Mouse (Mus musculus): Measurements from ENCODE around the gene Adap1. TPM values are rescaled to one million over a fixed set of nuclear protein-coding genes. Genes with fewer than 3 reads are reported as not detected.

The Adap1 gene
- polyA plus RNA-seq, 1 experiment from 2014 or later, result 1.7 TPM

DNA sequence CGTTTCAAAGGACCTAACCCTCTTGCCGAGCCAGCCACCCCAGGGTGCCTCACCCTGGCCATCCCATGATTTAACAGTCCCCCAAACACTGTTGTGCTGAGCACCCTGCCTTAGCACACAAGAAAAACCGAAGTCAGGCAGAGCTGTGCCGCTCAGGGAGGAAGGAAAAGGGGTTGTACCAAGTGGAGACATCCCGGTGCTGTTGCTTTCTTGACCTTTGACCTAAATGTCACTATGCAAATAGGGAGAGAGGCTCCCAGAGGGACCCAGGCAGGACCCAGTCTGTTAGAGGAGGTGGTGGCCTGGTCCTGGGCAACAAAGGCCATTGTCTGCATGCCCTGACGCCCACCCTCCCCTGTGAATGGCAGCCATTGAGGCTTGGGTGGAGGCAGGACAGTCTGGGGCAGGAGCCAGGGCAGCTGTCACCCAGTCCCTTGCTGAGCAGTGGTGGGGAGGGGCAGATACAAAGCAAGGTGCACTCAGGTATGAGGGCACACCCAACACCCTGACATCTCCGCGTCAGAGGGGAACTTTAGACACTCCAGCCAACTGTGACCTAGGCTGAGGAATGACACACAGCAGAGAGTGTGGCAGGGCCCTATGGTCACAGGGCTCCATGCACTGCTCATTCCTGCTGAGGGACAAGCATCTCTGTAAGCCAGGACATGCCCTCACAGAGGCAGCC, 39.9 kb downstream of the Adap1 start:
- Histone ChIP-seq H3K4me2 (ENCODE audit: low read depth, low read length) (no peak overlapping the region), H3K27me3 (ENCODE audit: control insufficient read depth, insufficient read depth, low read depth, low read length) (no peaks in the 10 kb centered on the region), H3K9me3 (ENCODE audit: control insufficient read depth, low read length) (no peaks in the 10 kb centered on the region), H3K27ac (ENCODE audit: low read length) (peak overlapping the region; percentile 57), H3K36me3 (ENCODE audit: control insufficient read depth, insufficient read depth, low read length) (no peaks in the 10 kb centered on the region), H3K4me3 (ENCODE audit: low read length) (no peak overlapping the region), H3K4me1 (replicated peaks; ENCODE audit: control insufficient read depth, insufficient read depth, low read length) (peaks cover 24% of the 10 kb centered on the region), H3K9ac (ENCODE audit: low read length) (no peak overlapping the region)
- 45% methylated on average over 8 of the region's 8 CpGs for WGBS
- no peak for ATAC-seq (ENCODE audit: low read depth)

GRCm38 (mm10) chr5:139283460-139284180, 41.8 kb downstream of the Adap1 start:
- WGBS, result 92% methylated on average over 14 of the region's 14 CpGs
- H3K27me3 ChIP-seq (ENCODE audit: control insufficient read depth, insufficient read depth, low read depth, low read length), result no peaks in the 10 kb centered on the region
- H3K27ac ChIP-seq (ENCODE audit: low read length), result no peak overlapping the region
- H3K9me3 ChIP-seq (ENCODE audit: control insufficient read depth, low read length), result no peaks in the 10 kb centered on the region
- H3K4me2 ChIP-seq (ENCODE audit: low read depth, low read length), result no peak overlapping the region
- ATAC-seq (ENCODE audit: low read depth), result no peak
- no peak overlapping the region for H3K4me3 ChIP-seq (ENCODE audit: low read length)
- no peak overlapping the region for H3K9ac ChIP-seq (ENCODE audit: low read length)
- H3K4me1 ChIP-seq (replicated peaks; ENCODE audit: control insufficient read depth, insufficient read depth, low read length), result peaks cover 24% of the 10 kb centered on the region
- H3K36me3 ChIP-seq (ENCODE audit: control insufficient read depth, insufficient read depth, low read length), result no peaks in the 10 kb centered on the region

- no peaks in the 10 kb centered on the region for H3K36me3 ChIP-seq (ENCODE audit: control insufficient read depth, insufficient read depth, low read length)
- WGBS, result 3% methylated on average over 15 of the region's 15 CpGs
- H3K4me2 ChIP-seq (ENCODE audit: low read depth, low read length), result no peak overlapping the region
- H3K9me3 ChIP-seq (ENCODE audit: control insufficient read depth, low read length), result no peaks in the 10 kb centered on the region
- no peak overlapping the region for H3K9ac ChIP-seq (ENCODE audit: low read length)
- no peaks in the 10 kb centered on the region for H3K27me3 ChIP-seq (ENCODE audit: control insufficient read depth, insufficient read depth, low read depth, low read length)
- peaks cover 23% of the 10 kb centered on the region for H3K4me1 ChIP-seq (replicated peaks; ENCODE audit: control insufficient read depth, insufficient read depth, low read length)
- peak overlapping the region; percentile 62 for H3K27ac ChIP-seq (ENCODE audit: low read length)
- ATAC-seq (ENCODE audit: low read depth), result peak; percentile 59
- H3K4me3 ChIP-seq (ENCODE audit: low read length), result no peak overlapping the region
Measured at GRCm38 (mm10) chr5:139282191-139282590, 43.2 kb downstream of the Adap1 start.

- H3K9ac ChIP-seq (ENCODE audit: low read length), result no peak overlapping the region
- no peaks in the 10 kb centered on the region for H3K36me3 ChIP-seq (ENCODE audit: control insufficient read depth, insufficient read depth, low read length)
- H3K27me3 ChIP-seq (ENCODE audit: control insufficient read depth, insufficient read depth, low read depth, low read length), result no peaks in the 10 kb centered on the region
- peak overlapping the region; percentile 67 for H3K27ac ChIP-seq (ENCODE audit: low read length)
- peaks cover 18% of the 10 kb centered on the region for H3K4me1 ChIP-seq (replicated peaks; ENCODE audit: control insufficient read depth, insufficient read depth, low read length)
- H3K4me2 ChIP-seq (ENCODE audit: low read depth, low read length), result no peak overlapping the region
- no peak overlapping the region for H3K4me3 ChIP-seq (ENCODE audit: low read length)
- no peaks in the 10 kb centered on the region for H3K9me3 ChIP-seq (ENCODE audit: control insufficient read depth, low read length)
- 42% methylated on average over 10 of the region's 11 CpGs for WGBS
- ATAC-seq (ENCODE audit: low read depth), result peak; percentile 63
Measured at GRCm38 (mm10) chr5:139281373-139282112, 43.9 kb downstream of the Adap1 start.

- no peaks in the 10 kb centered on the region for H3K9me3 ChIP-seq (ENCODE audit: control insufficient read depth, low read length)
- peaks cover 12% of the 10 kb centered on the region for H3K4me1 ChIP-seq (replicated peaks; ENCODE audit: control insufficient read depth, insufficient read depth, low read length)
- H3K27ac ChIP-seq (ENCODE audit: low read length), result no peak overlapping the region
- no peak overlapping the region for H3K9ac ChIP-seq (ENCODE audit: low read length)
- H3K4me2 ChIP-seq (ENCODE audit: low read depth, low read length), result no peak overlapping the region
- no peaks in the 10 kb centered on the region for H3K27me3 ChIP-seq (ENCODE audit: control insufficient read depth, insufficient read depth, low read depth, low read length)
- 60% methylated on average over 8 of the region's 8 CpGs for WGBS
- no peak overlapping the region for H3K4me3 ChIP-seq (ENCODE audit: low read length)
- ATAC-seq (ENCODE audit: low read depth), result no peak
- H3K36me3 ChIP-seq (ENCODE audit: control insufficient read depth, insufficient read depth, low read length), result no peaks in the 10 kb centered on the region
Measured at GRCm38 (mm10) chr5:139277287-139277686, 48.1 kb downstream of the Adap1 start.

DNA sequence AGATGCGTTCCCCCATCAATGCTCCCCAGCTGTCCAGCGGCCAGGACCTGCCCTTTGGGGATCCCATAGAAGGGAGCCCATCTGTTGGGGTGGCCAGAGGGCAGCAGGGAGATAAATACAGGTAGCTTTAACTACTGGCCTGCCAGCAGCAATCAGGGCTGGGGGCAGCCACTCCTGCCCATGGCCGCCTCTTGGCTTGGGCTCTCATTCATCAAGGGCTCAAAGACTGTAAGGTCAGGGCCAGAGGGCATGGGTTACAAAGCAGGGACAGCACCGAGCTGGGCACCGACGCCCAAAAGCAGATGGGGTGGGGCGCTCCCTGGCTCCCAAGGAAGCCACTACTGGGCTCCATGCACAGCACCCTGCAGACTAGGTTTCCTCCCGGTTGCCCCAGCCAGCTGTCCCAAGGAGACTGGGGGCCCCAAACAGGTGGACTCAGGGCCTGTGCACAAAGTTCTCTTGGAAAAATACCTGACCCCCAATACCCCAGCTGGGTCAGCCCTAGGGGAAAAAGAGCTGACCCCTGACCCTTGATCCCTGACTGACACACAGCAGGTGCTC, 53.3 kb downstream of the Adap1 start:
- H3K27ac ChIP-seq (ENCODE audit: low read length), result peak overlapping the region; percentile 81
- no peak overlapping the region for H3K9ac ChIP-seq (ENCODE audit: low read length)
- no peaks in the 10 kb centered on the region for H3K9me3 ChIP-seq (ENCODE audit: control insufficient read depth, low read length)
- peaks cover 13% of the 10 kb centered on the region for H3K36me3 ChIP-seq (ENCODE audit: control insufficient read depth, insufficient read depth, low read length)
- ATAC-seq (ENCODE audit: low read depth), result no peak
- H3K27me3 ChIP-seq (ENCODE audit: control insufficient read depth, insufficient read depth, low read depth, low read length), result no peaks in the 10 kb centered on the region
- H3K4me1 ChIP-seq (replicated peaks; ENCODE audit: control insufficient read depth, insufficient read depth, low read length), result peaks cover 19% of the 10 kb centered on the region
- no peak overlapping the region for H3K4me3 ChIP-seq (ENCODE audit: low read length)
- WGBS, result 46% methylated on average over 8 of the region's 8 CpGs
- H3K4me2 ChIP-seq (ENCODE audit: low read depth, low read length), result no peak overlapping the region

DNA sequence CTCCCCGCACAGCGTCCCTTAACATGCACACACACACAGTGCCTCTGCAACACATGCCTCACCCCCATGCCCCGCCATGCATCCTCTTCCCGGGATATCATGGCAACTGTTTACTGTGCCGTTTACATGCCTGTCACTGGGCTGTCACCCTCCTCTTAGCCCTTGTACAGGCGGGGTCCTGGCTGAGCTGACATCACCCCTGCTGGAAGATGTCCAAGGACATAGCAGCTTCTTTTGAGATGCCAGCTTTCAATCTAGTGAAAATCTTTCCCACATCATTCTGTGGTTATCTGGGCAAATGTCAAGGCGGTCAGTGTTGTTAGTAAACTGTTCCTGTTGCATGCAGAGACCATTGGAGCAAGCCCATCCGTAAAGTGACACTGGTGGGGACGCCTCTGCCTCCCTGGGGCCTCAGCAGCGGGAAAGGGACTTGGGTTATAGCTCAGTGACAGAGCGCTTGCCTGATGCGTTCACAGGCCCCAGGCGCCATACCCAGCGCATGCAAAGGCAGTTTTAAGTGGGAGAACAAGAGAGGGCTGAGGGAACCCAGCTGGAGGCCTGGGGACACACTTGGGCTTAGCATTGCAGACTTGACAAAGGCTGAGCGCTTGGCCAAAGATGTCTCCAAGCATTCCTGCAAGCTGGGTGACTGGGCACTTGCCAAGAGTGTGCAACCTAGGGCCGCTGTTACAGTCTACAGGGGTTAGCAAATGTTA, 54.5 kb downstream of the Adap1 start:
- peak overlapping the region; percentile 81 for H3K27ac ChIP-seq (ENCODE audit: low read length)
- ATAC-seq (ENCODE audit: low read depth), result peak; percentile 89

DNA sequence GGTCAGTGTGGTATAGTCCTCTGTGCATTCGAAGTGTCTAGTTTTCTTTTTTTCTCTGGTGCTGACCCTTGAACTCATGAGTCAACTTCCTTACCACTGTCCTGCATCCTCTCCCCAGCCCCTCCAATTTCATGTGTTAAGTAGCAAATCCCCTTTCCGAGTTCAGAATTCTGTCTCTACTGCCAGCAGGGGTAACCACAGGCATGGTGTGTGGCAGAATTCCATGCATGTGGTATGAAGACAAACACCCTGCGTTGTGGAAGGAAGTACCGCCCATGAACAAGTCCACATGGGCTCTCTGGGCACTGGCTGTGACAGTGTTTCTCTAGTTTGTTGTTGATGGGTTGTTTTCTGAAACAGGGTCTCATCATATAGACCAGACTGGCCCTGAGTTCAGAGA, 57.8 kb downstream of the Adap1 start:
- Histone ChIP-seq H3K36me3 (ENCODE audit: control insufficient read depth, insufficient read depth, low read length) (peaks cover 38% of the 10 kb centered on the region), H3K4me2 (ENCODE audit: low read depth, low read length) (no peak overlapping the region), H3K4me3 (ENCODE audit: low read length) (no peak overlapping the region), H3K27ac (ENCODE audit: low read length) (no peak overlapping the region), H3K4me1 (replicated peaks; ENCODE audit: control insufficient read depth, insufficient read depth, low read length) (peaks cover 15% of the 10 kb centered on the region), H3K9ac (ENCODE audit: low read length) (no peak overlapping the region), H3K27me3 (ENCODE audit: control insufficient read depth, insufficient read depth, low read depth, low read length) (no peaks in the 10 kb centered on the region), H3K9me3 (ENCODE audit: control insufficient read depth, low read length) (no peaks in the 10 kb centered on the region)
- 82% methylated on average over 4 of the region's 4 CpGs for WGBS
- ATAC-seq (ENCODE audit: low read depth), result no peak

More for the DNA sequence above, 54.5 kb downstream of the Adap1 start:
- no peaks in the 10 kb centered on the region for H3K9me3 ChIP-seq (ENCODE audit: control insufficient read depth, low read length)
- H3K27me3 ChIP-seq (ENCODE audit: control insufficient read depth, insufficient read depth, low read depth, low read length), result no peaks in the 10 kb centered on the region
- H3K9ac ChIP-seq (ENCODE audit: low read length), result no peak overlapping the region
- no peak overlapping the region for H3K4me2 ChIP-seq (ENCODE audit: low read depth, low read length)
- H3K4me1 ChIP-seq (replicated peaks; ENCODE audit: control insufficient read depth, insufficient read depth, low read length), result peaks cover 19% of the 10 kb centered on the region
- H3K4me3 ChIP-seq (ENCODE audit: low read length), result no peak overlapping the region
- peaks cover 24% of the 10 kb centered on the region for H3K36me3 ChIP-seq (ENCODE audit: control insufficient read depth, insufficient read depth, low read length)
- 38% methylated on average over 16 of the region's 16 CpGs for WGBS

All from lung, embryonic 16.5 days (tissue).